Mouse (Mus musculus) cerebellum, postnatal 14 days (tissue): ENCODE measurements around the gene 2410004B18Rik.
"Not testable (repeated sequence)": the region's sequence is repeated elsewhere in the genome, so short reads cannot be mapped to it uniquely, and the experiment has no call there.

Experiments
- DNase-seq, 2 experiments: peaks; one replicate each; pipeline ENCODE4 v3.0.0; 2021; ENCODE audit warnings: mixed read lengths in 2 of 2

2410004B18Rik gene

GRCm38 (mm10) chr3:145937505-145938404, at the start of gene 2410004B18Rik:
Gene 2410004B18Rik, plus strand, starts transcription at chr3:145938014.
- peak; percentile 96 for DNase-seq

GRCm38 (mm10) chr3:145890346-145891132, 47.3 kb upstream of the 2410004B18Rik start:
- no peak for DNase-seq

DNA sequence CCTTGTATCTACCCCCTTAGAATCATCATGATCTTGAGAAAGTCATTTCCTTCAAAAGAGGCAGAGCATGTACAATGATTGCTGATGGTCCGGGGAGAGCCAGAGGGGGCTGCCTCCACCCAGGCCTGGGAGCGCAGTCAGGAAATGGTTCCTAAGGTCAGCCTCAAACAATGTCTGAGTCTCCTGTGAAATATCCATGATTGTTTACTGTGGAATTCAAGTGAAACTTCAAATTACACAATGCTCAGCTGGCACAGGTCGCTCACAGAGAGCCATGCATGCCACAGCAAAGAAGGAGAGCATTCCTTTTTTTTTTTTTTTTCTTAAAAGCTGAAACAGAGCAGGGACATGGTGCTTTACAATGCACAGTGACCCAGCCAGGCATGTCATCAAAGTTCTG, 45.4 kb upstream of the 2410004B18Rik start:
- no peak for DNase-seq

DNA sequence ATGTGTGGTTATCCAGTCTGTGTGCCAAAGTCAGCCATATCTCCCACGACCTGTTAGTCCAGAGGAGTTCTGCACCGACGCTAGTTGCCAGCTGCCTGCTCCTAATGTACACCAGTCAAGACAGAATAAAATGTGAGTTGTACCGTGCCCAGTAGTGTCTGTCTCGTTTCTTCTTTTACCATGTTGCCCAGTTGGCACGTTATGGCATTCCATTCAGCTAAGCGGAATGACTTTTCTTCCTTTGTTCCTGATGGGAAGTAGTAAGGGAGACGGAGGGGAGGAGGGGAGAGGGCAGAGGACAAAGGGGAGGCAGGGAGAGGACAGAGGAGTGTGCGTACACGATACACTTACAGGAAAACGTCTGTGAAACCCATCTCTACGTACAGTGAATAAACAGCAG, 43.7 kb upstream of the 2410004B18Rik start:
- no peak for DNase-seq

DNA sequence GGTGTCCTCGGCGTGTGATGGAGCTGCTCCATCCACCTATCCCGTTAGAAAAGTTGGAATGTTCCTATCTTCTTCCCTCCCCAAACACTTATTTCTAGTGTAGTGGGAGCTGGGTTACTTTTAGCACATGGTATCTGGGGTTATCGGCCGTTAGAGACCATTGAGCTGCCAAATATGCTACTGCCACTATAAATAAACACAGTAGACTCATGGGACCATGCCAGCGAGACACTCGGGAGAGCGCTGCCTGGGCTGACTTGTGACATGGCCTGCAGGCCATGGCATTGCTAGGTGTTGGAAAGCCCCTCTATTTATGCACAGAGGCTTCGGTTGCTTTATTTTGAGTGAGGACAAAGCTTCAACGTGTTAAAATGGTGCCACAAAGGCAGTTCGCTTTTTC, 40.1 kb upstream of the 2410004B18Rik start:
- DNase-seq, result no peak

DNA sequence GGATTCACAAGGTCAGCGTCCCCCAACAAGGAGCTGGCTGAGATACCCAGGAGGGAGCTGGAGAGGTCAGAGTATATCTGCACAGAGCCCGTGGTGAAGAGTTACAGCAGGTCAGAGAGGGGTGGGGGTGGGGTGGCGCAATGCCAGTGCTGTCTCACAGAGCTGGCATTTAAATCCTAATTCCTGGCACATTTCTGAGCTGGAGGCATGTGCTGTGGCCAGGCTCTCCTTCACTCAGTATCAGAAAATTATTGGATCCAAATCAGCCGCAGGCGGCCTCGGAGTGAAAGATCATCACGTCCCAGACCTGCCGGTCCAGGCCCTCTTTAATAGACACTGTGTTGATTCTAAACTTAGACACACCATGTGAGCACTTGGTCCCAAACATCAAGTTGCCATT, 38.0 kb upstream of the 2410004B18Rik start:
- DNase-seq, result peak; percentile 30 to 39

DNA sequence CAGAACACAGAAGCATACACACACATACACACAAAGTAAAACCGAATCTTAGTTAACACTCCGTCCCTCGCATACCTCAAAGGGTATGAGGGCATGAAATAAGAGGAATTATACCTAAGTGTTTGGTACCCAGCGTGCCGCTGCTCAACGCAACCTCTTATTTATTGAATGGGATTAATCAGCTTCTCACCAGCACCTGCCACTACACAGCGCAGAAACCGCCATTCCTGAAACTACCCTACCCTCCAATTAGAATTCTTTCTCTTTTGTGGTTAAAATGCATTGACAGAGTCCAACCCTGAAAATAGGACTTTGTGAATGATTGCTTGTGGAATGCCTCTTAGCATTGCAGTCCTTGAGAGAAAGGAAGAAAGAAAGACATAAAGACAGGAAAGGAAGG, 34.3 kb upstream of the 2410004B18Rik start:
- DNase-seq, result no peak

DNA sequence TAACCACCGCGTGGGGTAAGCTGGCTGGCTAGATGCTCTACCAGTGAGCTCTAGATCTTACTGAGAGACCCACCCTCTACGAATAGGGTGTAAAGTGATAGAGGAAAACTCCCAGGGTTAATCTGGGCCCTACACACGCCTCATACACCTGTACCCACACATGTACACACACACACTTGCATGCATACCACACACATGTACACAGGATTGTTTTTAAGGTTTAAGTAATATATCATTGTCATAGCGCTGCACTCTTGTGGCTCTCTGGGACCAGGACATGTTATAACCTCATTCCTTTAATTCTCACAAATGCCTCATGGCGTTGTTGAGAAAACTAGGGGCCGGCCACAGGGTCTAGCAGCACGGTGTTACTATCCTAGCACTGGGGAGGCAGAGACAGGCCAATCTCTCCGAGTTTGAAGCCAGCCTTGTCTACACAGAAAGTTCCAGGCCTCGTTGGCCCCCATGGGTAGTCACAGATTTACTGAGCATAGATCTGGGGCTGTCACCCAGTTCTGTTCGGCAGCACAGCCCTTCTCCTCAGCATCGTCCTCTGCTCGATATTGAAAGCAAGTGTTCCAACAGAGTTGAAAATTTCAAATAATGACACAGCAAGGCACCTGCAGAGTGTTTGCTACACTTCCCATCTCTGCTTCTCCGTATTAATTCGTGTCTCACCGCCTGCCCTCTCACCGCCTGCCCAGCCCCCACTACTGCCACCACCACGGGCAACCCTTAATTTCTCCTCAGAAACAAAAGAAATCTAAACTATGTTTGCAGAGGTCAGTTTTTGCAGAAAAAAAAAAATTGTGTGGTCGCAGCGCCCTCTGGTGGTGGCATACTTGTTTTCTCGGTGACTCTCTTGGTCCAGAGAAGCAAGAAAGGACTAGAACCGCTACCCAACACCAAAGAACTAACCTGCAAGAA, 32.7 kb upstream of the 2410004B18Rik start:
- peak; percentile 79 to 87 for DNase-seq

DNA sequence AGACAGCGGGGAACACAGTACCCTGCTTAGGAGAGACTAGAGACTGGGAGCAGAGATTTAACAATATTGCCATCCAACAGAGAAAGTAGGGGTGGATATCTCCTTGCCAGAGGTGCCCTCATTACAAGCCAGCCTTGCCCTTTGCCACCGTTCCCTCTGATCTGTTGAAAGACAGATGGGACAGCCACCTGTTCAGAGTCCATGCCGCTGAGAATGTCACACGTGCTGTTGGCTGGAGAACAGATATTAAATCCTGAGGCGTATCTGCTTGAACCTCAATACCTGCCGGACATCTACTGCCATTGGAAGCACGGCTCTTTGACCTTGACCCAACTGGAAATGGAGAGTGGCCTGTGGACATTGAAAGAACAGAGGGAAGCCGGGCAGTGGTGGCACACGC, 31.2 kb upstream of the 2410004B18Rik start:
- no peak for DNase-seq

- no peak for DNase-seq
Observed at GRCm38 (mm10) chr3:145912512-145912911, 25.3 kb upstream of the 2410004B18Rik start.

- no peak for DNase-seq
Observed at GRCm38 (mm10) chr3:145913263-145913662, 24.6 kb upstream of the 2410004B18Rik start.

DNA sequence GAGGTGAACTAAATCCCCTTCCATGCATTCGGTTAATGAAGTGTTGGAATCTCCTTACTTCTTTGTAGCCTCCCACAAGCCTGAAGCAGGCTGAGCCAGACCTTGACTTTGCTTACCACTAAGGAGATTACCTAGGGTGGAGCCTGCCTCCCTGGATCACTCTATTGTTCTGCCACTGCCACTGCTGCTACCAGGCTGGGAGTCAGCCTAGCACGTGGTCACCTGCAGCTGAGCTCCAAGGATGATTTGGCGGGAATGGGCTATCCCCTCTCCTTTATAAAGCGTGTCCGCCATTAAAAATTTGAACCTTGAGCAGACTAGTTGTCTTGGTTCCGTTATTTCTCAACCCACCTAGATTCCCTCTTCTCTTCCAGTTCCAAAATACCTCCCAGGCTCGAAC, 23.9 kb upstream of the 2410004B18Rik start:
- DNase-seq, result not testable (repeated sequence)

DNA sequence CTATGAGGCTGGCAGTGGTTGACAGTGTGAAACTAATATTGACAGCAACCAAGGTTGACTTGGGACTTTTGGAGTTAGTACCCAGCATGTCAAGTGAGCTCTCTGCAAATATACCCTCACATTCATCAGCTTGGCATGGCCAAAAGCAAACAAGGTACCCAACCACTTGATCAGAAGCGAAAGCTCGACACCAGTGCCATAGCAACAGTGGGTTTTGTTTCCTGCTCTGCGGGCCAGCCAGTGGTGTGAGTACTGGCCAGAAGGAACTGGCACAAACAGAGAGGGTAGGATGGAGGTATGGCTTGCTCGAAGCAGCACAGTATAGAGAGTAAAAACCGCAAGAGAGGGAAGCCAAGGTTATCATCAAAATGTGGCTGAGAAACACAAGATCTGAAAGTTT, 21.4 kb upstream of the 2410004B18Rik start:
- DNase-seq, result no peak

DNA sequence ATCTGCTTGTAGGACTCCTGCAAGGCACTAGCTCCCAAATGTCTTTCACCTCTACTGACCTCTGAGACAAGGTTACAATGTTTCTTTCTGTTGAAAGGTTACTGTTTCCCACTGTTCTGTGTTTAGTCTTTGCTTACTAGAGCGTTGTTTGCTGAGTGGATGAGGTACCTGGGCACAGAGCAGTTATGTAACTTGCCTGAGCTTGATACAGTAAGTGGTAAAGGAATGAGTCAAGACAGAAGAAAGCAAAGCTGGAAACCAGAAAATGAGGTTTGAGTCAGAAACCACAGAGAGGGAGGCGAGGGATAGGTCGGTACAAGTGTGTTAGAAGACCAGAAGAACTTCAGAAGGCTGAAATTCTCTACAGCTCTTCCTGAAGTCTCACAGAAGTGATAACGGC, 21.0 kb upstream of the 2410004B18Rik start:
- DNase-seq, result no peak

- DNase-seq, result no peak
Observed at GRCm38 (mm10) chr3:145922019-145922854, 15.6 kb upstream of the 2410004B18Rik start, which contains the start of gene Bcl10. Gene Bcl10, plus strand, starts transcription at chr3:145922804.

GRCm38 (mm10) chr3:145922971-145923370, 14.8 kb upstream of the 2410004B18Rik start:
- DNase-seq, result no peak

DNA sequence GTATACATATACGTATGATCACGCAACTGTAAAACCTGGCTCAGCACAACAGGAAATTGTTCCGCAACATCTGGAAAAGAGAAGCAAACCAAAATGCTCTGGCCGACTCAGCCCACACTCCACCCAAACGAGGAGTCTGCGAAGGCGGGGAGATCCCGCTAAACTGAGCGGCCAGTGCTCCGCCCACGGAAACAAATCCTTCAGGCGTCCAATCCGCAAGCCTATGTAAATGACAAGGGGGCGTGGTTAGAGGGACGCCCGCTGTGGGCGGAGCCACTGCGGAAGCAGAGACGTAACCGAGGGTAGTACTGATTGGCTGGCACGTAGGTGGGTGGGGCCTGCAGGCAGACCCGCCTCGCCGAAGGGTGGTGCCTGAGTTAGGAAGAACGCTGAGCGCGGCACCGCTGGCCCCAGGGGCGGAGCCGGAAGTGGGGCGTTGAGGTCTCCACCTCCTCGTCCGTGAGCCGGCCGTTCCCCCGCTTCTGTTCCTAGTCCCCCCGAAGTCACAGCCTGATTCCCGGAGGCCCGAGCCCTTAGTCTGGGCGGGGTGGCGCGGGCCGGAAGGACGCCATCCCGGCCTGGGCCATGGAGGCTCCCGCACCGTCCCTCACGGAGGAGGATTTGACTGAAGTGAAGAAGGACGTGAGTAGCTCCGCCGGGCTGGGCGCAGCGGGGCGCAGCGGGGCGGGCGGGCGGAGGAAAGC, 13.8 kb upstream of the 2410004B18Rik start:
- peak; percentile 98 for DNase-seq

DNA sequence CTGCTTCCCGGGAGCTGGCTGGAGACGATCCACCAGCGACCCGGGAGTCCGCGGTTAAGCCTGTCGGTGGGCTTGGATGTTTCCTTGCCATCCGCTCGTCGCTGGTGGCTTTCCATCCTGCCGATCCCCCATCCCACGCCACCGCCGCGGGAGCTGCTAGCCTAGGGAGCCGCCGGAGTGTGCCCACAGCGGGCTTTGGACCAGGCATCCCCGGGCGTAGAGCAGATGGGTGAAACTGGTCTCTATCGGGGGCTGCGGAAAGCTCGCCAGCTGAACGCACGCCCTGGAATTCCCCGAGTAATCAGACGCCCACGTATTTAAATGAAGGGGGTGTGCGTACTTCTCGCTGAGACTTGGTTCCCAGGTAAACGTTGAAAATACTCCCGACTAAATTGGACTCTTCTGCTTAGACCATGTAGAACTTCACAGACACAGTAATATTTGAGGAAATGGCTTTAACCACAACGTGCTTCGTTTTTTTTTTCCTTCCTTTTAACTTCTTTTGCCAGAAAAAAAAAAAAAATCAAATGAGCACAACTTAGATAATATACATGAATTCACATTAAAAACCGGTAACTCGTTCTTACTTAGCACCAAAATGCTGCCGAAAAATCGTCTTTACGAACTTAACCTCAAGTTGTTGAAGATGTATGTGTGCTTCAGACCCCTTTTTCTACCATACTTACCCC, 13.0 kb upstream of the 2410004B18Rik start:
- peak; percentile 69 to 71 for DNase-seq

DNA sequence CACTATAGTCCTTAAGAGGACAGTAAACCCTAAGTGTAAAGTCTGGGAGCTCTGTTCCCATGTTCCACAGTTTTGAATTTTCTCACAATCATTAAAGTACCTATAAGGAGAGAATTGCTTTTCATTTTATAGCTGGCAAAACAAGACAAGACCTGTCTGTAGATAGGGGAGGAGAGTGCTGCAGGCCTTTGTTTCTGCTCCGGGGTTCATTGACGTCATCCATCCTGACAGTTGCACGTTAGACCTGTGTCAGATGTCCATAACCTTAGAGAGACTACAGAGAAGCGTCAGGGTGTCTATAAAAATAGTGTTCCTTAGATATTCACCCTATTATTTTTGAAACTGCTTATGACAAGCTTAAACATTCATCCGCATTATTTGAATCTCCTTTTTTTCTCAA, 12.3 kb upstream of the 2410004B18Rik start:
- DNase-seq, result no peak
